Mouse (Mus musculus) lung, adult 2 months (tissue): Measurements from ENCODE around the gene Tmem121.

ENCODE experiments used
- CTCF ChIP-seq: fragments of 200-500 bp; IDR thresholded peaks from 2 replicates; pipeline ENCODE4 v1.5.1; 2011; ENCODE audit warnings: mild to moderate bottlenecking, low read length, control low read depth; ENCODE audit not compliant: insufficient read depth
- POLR2A ChIP-seq: fragments of 200-500 bp; IDR thresholded peaks from 2 replicates; pipeline ENCODE4 v1.6.1; 2011; ENCODE audit warnings: low read depth, mild to moderate bottlenecking, control low read depth, low read length, borderline replicate concordance; ENCODE audit errors: extremely low read depth

DNA sequence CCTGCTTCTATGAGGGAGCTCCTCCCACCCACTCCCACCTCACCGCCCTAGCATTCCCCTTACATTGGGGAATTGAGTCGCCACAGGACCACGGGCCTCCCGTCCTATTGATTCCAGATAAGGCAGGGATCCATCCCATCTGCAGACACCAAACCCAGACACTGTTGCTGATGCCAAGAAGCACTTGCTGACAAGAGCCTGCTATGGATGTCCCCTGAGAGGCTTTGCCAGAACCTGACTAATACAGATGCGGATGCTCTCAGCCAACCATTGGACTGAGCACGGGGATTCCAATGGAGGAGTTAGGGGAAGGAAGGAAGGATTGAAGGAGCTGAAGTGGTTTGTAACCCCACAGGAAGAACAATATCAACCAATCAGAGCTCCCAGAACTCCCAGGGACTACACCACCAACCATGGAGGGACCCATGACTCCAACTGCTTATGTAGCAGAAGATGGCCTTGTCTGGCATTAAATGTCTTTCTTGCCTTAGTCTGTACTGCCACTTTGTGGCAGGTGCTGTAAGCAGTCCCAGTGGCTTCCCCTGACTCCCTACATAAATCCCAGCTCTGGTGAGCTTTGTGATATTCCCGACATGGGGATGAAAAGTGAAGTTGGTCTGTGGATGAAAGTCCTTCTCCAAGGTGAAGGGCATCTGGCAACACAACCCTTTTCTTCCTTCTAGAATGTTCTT lies 19.7 kb downstream of the Tmem121 start:
- TF ChIP-seq CTCF (no peak), POLR2A (no peak)
